Mouse (Mus musculus) T-cell, adult 66 days (primary cell): Measurements from ENCODE around the gene Rpl23. TPM values are rescaled to one million over a fixed set of nuclear protein-coding genes. Genes with fewer than 3 reads are reported as not detected.

Experiments
- total RNA-seq, 2 experiments: library from RNA; stranded (reverse); gene quantifications; 3 replicates in 1 of 2; 4 replicates in 1 of 2; pipeline ENCODE4 v1.2.4; 2023

The Rpl23 gene
- 1,000 to 10,000 TPM; 2,425 to 2,559 TPM for total RNA-seq

DNA sequence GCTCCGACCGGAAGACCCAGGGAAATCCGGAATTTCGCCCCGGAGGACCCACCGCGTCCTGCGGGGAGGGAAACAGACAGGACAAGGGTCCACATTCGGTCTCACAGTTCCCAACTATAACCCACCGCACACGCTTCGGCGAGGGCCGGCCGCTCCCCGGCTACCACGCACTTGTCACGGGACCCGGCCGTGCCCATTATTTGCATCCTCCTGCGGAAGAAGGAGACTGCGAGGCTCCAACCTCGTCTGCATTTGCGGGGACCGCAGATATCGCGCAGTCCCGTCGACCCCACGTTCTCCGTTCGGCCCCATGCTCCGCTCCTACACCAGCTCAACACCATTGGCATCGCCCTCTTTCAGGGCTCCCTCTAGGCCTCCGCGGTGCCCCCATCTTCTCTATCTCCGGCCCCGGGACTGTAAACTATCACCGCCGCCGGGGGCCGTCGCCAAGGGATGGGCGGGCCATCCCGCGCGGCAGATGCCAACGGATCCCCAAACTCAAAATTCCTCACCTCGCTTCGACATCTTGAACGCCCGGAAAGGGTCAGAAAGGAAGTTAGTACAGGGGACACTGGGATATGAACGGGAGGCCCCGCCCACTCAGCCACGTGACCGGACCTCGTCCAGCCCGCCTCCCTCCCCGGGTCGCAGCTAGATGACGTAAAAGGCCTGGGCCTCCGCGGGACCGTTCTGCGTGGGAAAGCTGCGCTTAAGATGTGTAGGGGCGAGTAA, at the start of gene Rpl23:
TSS of gene Rpl23 (minus strand) at position 606 of the 732 bp plus-strand sequence.

DNA sequence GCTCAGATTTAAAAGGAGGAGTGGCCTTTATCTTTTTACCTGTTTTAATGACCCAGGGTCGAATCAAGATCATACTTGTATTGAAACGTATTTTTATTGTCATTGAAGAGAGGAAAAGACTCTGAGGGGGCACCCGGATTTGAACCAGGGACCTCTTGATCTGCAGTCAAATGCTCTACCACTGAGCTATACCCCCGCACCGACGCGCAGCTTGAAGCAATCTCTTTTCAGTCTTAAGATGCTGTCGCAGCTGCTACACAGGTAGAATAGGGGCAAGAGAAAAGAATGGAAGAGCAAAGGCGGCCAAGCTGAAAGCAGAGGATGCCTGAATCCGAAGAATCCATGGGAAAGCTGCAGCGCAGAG, 16.5 kb upstream of the Rpl23 start, which contains the start of gene Lasp1:
TSS of gene Lasp1 (plus strand) at position 219 of the 364 bp plus-strand sequence.

DNA sequence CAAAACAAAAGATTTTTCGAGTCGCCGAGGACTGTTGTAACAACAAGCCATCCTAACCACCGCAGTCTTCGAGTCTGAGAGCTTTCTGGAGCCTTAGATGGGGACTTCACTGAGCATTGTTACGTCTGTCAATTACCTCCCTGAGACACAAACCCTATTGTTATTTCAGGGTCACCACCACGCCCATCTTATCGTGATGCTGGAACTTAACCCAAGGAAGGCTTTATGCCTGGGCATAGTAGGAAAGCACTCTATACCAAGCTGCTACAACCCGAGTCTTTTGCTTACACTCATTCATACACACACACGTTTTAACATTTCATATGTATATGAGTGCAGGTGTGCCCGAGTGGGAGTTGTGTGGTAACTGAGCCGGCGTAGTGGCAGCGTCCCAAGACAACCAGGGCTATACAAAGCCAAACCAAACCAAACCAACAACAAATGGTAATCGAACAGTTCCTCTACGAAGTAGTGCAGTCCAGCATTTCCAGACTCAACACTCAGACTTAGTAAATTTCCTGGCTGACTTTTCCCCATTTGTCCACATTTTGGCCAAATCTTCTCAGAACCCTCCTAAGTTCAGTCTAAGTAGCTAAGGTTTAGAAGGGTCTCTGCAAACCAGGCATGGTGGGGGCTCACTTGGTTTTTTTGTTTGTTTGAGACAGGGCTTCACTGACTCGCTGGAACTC, 6.3 kb downstream of the Rpl23 start, which contains the start of gene 1700001P01Rik:
TSS of gene 1700001P01Rik (minus strand) at position 111 of the 689 bp plus-strand sequence.

GRCm38 (mm10) chr11:97766154-97766881, 15.9 kb downstream of the Rpl23 start, which contains the start of gene Cwc25:
Gene Cwc25, minus strand, starts transcription at chr11:97766556.

DNA sequence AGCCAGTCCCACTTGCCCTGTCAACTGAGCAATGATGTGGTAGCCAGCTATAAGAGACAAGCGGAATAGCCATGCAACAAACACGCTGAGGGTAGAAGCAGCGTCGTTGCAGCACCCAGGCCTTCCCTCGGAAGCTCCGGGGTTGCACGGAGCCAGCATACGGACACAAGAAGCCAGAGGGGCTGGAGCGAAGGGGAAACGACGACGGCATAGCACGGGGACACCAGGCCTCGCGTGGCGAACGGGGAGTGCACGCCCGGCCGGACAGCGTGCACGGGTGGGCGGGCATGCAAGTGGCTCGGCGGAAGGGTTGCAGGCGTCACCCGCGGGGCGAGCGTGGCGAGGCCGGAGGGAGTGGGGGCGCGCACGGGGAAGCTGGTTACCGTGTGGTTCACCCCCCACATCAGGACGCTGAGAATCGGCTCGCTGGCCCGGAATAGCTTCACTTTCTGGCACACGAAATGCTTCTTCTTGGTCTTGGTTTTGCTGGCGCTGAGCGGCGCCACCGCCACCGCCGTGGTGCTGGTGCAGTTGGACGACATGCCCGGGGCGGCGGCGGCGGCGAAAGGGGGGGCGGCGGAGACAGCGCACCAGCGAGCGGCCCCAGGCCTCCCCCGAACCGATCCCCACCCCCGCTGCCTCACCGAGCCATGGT, 38.0 kb downstream of the Rpl23 start, which contains the start of gene Pip4k2b:
TSS of gene Pip4k2b (minus strand) at position 642 of the 655 bp plus-strand sequence.

Other genes starting within 250 kb of the Rpl23 start
- not detected for gene Srcin1, start 206.3 kb downstream of the Rpl23 start, total RNA-seq
- 1 to 10 TPM; 8.7 to 9.5 TPM for gene Epop, start 152.7 kb downstream of the Rpl23 start, total RNA-seq
- 100 to 1,000 TPM; 243 to 244 TPM for gene Mllt6, start 119.0 kb downstream of the Rpl23 start, total RNA-seq
- 10 to 100 TPM; 34.4 to 39.0 TPM for gene Cisd3, start 96.6 kb downstream of the Rpl23 start, total RNA-seq
- gene Pcgf2, start 81.9 kb downstream of the Rpl23 start, total RNA-seq: 1 to 10 TPM; 4.0 to 5.1 TPM
- 100 to 1,000 TPM; 137 to 140 TPM for gene Psmb3, start 79.0 kb downstream of the Rpl23 start, total RNA-seq
- gene Pip4k2b, start 37.7 kb downstream of the Rpl23 start, total RNA-seq: 10 to 100 TPM; 65.7 to 67.5 TPM
- gene Cwc25, start 15.9 kb downstream of the Rpl23 start, total RNA-seq: 10 to 100 TPM; 42.1 to 43.6 TPM
- 1 to 10 TPM in 1 of 2 experiments, not detected in 1; 2.7 TPM for gene 1700001P01Rik, start 6.5 kb downstream of the Rpl23 start, total RNA-seq
- gene Lasp1, start 16.6 kb upstream of the Rpl23 start, total RNA-seq: 100 to 1,000 TPM; 155 to 156 TPM
- gene B230217C12Rik, start 58.3 kb upstream of the Rpl23 start, total RNA-seq: 1 to 10 TPM; 2.5 to 4.0 TPM
- under 1 TPM; 0.44 to 0.86 TPM for gene Fbxo47, start 101.7 kb upstream of the Rpl23 start, total RNA-seq
- 1 to 10 TPM; 1.6 to 2.8 TPM for gene Plxdc1, start 204.0 kb upstream of the Rpl23 start, total RNA-seq
- gene Arl5c, start 213.7 kb upstream of the Rpl23 start, total RNA-seq: 10 to 100 TPM; 73.4 to 75.4 TPM
- gene Cacnb1, start 240.6 kb upstream of the Rpl23 start, total RNA-seq: 10 to 100 TPM; 26.4 to 32.3 TPM
- gene Rpl19, start 244.3 kb upstream of the Rpl23 start, total RNA-seq: 1,000 to 10,000 TPM; 2,560 to 2,813 TPM